Mouse (Mus musculus) ZHBTc4 (cell line): Measurements from ENCODE around the gene Ubp1.

ENCODE experiments used
- DNase-seq: peaks from one replicate; pipeline ENCODE4 v3.0.0-alpha.2; 2011; ENCODE audit warnings: low read depth, low spot score

Ubp1 gene

DNA sequence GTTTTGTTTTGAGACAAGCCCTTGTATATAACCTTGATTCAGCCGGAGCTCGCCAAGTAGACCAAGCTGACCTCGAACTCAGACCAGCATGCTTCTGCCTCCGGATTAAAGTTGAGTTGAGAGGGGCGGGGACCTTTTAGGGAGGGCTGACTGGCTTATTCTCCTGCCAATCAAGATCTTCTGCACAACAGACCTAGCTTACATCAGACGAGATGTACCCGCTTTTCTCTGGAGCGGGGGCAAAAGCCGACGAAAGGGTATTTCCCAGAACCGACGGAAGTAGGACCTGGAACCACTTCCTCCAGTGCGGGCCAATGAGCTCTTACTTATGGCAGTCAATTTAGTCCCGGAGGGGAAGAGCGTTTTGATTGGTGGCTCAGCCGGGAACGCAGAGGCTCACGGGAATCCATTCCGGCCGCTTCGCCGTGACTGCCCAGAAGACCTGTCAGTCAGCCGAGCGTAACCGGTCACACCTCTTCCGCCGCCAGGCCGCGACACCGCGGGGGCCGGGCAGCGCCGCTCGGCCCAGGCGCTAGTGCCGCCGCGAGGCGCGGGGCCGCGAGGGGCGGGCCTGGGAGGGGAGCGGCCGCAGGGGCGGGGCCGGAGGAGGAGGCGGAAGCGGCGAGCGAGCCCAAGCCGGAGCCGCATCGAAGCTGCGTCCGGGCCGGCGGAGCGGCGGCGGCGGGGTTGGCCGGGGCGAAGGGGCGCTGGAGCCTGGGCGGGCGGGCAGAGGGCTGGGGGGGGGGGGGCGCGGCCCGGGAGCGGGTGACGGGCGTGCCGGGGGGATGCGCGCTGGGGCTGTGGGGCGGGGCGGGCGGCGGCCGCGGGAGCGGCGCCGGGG lies at the start of gene Ubp1:
Ubp1 (plus strand) TSS at position 401 of the 841 bp plus-strand sequence.
- peak; percentile 98 for DNase-seq

GRCm38 (mm10) chr9:113894903-113895302 lies 35.8 kb upstream of the Ubp1 start:
- no peak for DNase-seq

- no peak for DNase-seq
Observed at GRCm38 (mm10) chr9:113903136-113903535, 27.6 kb upstream of the Ubp1 start.

GRCm38 (mm10) chr9:113904315-113904714 lies 26.4 kb upstream of the Ubp1 start:
- DNase-seq: peak; percentile 22

- no peak for DNase-seq
Observed at GRCm38 (mm10) chr9:113915789-113916188, 14.9 kb upstream of the Ubp1 start.

DNA sequence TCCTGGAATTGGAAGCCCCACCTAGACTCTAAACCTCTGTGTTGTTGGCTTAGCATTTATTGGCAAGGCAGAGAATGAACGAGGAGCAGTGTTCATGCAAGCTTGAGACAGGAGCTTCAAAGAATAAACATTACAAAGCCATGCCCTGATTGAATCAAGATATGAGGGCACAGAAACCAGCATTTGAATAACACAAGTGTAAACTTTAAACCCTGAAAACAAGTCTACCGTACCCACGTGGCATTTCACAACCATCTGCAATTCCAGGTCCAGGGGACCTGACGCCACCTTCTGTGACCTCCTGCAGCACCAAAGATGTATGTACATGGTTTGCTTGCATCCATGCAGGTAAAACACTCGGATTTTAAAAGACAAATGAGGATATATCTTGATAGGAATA lies 8.1 kb upstream of the Ubp1 start:
- no peak for DNase-seq

GRCm38 (mm10) chr9:113924883-113925282 lies 5.9 kb upstream of the Ubp1 start:
- DNase-seq: no peak

GRCm38 (mm10) chr9:113928591-113928990 lies 2.1 kb upstream of the Ubp1 start:
- DNase-seq: no peak

- DNase-seq: no peak
Observed at GRCm38 (mm10) chr9:113929676-113930075, 1.1 kb upstream of the Ubp1 start.

- peak; percentile 43 for DNase-seq
Observed at GRCm38 (mm10) chr9:113931375-113932099, 803 bp downstream of the Ubp1 start.

DNA sequence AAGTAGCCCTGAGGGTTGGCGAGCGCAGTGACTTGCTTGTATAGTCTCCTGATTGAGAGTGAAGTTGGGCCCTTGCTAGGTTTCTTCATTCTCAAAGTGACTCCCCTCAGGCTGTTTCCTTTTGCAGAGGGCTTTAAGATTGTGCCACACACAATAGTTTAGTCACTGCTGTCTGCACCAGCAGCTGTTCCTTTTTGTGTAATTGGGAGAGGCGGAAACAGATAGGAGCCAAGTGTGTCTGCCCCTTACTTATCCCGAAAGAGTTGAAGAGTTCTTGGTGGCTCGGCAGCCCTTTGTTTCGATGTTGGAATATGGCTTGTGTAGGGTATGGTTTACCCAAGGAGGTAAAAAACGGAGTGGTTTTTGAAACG lies 1.4 kb downstream of the Ubp1 start:
- DNase-seq: peak; percentile 30

DNA sequence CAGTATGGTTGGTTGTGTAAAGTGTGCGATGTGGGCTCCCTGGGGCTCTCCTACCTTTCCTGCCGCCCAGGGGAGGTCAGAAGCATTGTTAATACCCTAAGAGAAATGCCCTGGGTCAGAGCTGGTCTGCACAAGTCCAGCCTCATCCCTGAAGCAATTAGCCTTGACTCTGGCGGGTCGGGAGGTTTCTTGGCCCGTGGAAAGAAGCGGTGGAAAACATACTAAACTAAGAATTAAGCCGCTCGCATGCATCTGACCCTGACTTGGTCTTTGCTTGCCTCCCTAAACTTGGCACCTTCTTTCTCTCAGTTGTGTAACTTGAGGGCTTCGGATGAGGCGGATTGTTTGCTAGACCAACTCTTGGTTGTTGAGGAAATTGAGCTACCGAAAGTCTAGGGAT lies 1.8 kb downstream of the Ubp1 start:
- DNase-seq: no peak

GRCm38 (mm10) chr9:113935638-113936037 lies 4.9 kb downstream of the Ubp1 start:
- no peak for DNase-seq

- DNase-seq: no peak
Observed at GRCm38 (mm10) chr9:113939063-113939850, 8.5 kb downstream of the Ubp1 start.

DNA sequence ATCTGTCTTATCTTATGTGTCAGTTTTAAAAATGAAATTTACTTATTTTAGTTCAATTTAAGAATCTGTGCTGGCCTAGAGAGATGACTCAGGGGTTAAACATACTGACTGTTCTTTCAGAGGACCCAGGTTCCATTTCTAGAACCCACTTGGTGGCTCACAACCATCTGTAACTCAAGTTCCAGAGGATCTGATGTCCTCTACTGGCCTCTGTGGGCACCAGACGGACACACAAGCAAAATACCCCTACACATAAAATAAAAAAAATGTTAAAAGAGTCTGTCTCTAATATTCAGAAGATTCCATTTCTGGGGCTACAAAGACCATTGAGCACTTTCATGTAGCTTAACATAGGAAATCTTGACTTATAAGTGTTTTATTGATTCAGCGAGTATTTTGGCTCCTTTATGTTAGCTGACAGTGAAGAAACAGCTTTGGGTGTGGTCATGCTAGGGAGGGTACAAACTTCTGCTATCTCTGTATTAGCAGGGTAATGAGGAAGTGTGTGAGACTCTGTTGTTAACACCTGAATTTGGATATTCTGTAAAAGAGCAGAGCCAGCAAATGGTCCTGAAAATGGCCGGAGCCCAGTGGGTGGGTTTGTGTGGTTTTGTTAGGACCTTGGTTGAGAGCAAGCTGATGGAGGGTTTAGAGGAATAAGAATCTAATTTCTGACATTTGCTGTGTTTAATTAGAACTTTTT lies 10.5 kb downstream of the Ubp1 start:
- DNase-seq: no peak

DNA sequence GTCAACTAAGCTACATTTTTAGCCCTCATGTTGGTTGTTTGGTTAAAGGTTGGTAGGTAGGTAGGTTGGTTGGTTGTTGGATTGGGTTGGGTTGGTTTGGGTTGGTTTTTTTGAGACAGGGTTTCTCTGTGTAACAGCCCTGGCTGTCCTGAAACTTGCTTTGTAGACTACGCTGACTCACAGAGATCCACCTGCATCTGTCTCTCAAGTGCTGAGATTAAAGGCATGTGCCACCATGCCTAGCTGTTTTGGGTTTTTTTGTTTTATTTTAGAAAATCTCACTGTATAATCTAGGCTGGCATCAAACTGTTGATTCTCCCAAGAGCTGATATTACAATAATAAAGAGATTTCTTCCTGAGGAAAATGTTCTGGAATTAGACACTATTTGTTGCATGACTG lies 12.6 kb downstream of the Ubp1 start:
- DNase-seq: no peak

GRCm38 (mm10) chr9:113947216-113947615 lies 16.5 kb downstream of the Ubp1 start:
- DNase-seq: peak; percentile 28

DNA sequence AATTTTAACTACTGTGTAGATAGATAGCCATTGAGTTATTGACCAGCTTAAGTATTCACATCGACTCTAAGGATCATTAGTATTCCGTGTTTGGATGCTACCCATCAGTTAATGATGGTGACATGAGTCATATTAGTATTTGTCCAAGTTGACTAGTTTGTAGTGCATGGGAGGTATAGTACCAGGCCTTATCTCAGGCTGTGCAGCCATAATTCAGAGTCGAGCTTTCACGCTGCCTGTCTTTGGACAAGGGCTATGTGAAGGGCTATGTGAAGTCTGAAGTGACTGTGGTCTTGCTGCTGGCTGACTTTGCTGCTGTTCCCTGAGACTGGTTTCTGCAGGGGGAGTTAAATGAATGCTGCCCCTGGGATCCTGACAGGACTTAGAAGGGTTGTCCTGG lies 27.0 kb downstream of the Ubp1 start:
- no peak for DNase-seq

- DNase-seq: no peak
Observed at GRCm38 (mm10) chr9:113963718-113964117, 33.0 kb downstream of the Ubp1 start.

DNA sequence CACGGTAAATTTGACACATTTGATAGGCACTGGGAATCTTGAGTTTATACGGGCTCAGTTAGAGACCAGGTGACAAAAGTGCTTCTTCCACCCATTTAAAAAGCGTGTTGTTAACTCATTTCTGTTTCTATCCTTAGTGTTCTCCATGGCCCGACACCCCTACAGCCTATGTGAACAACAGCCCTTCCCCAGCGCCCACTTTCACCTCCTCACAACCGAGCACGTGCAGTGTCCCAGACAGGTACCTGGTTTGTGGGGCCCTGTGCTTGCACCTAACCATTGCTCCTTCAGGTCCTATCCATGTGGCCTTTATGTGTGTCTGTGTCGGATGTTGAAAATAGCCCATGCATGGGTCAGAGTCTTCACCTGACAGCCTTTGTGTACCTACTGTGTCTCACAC lies 33.7 kb downstream of the Ubp1 start:
- no peak for DNase-seq

DNA sequence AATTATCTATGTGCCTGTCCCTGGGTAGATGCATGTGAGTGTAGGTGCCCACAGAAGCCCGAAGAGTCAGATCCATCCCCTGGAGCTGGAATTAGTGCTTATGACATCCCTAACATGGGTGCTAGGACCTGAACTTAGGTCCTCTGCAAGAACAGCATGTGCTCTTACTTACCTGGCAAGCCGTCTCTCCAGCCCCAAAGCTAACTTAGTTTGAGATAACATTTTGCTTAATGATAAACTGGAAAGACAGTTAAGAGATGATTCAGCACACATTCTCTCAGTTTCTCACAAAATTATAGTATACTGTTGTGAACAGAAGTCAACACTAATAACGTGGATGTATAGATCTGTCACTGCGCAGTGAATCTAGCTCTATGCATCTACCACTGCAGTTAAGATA lies 36.1 kb downstream of the Ubp1 start:
- no peak for DNase-seq

DNA sequence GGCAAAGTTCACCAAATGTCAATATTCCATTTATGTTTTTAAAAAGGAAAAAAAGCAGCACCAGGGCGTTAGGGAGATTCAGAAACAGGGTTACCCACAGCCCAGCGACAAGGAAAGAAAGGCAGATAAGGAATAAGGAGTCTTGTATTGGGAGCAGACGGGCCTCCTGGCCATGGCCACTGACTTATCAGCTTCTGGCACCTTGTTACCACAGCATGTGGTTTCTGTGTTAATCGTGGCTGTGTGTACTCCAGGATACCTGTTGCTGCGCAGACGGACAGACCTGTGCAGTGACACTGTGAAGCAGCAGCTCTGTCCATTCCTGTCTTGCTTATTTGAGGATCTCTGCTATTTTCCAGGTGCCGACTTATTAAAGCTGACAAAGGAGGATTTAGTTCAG lies 38.2 kb downstream of the Ubp1 start:
- no peak for DNase-seq
